Mouse (Mus musculus): ENCODE data around the gene 4930544G11Rik.

Gene 4930544G11Rik

GRCm38 (mm10) chr6:65952309-65952708 lies at the start of gene 4930544G11Rik:
TSS of gene 4930544G11Rik (plus strand) at chr6:65952609.
- DNase-seq (ENCODE audit: low read depth) = no peak

DNA sequence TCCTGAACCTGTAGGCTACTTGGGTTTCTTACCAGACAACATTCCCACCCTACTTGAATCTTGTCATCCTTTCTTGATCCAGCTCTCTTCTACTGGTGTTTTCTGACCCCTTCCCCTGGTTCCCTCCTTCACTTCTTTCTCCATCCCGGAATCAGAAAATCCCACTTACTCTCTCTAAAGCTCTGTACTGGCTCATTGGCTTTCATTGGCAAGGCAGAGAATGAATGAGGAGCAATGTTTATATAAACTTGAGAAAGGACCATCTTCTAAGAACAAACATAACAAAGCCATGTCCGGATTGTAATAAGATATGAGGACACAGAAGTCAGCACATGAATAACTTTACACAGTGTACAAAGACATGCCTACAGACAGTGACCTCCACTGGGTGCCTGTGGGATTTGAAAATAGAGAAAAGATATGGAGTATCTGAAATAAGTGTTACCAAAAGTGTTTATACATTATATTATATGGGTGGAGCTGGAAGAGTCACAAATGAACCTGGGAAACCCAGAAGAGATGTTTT lies 45.7 kb upstream of the 4930544G11Rik start:
- no peak for DNase-seq (ENCODE audit: low read depth)

DNA sequence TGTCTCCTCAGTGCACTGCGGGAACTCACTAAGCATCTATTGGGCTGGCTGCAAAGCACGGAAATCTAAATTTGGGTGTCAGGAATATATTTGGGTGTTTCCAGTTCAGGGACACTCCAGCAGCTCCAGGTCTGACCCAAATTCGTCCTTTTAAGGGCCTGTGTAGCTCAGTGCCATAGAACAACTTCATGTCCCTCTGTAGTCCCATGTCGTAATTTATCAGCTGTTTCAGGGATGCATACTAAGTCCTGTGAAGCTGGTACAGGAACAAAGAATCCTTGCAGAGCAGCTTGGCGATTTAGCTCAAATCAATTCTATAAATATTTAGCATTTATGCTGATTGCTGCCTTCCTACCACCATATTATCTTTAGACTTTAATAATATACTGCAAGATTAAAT lies 37.0 kb upstream of the 4930544G11Rik start:
- no peak for DNase-seq (ENCODE audit: low read depth)

DNA sequence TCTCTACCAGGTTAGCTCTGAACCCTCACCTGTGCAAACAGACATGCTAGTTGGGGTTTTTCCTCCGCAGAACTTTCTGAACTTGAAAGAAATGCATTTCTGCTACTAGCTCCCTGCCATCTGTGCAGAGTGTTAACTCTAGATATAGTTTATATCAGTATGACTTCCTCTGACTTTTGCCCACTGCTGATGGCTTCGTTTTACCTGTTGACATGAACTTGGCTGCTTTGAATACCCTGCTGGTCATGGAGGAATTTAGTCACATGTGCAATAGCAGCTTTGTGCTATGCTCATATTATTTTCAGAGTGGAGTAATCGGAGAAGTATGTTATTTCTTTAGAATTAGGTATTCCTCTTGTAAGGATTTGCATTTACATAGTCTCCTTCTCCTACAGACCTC lies 30.7 kb upstream of the 4930544G11Rik start:
- no peak for DNase-seq (ENCODE audit: low read depth)

DNA sequence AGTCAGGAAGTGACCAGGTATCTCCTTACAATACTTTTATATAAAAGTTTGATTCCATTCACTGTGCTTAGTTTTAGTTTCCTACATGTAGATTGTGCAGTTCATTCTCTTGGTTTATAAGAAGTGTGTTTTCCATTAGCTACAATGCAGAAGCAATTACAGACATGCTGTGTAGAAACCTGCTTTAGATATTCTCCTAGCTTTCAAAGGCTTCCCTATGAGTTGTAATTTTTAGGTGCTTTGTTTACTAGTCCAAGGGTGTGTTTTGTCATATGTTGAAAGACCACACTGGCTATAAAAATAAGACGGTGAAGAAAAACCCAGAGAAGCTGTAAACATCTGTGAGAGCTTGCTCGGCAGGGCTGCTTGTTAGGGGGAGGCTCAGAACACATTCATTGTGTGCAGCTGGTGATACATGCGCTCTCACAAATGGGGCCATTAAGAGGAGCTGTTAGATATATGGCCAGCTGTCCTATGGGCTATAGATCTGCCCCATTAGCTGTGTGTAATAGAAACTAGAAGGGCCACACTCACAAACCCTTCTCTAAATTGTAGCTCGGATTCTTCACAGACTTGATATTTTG lies 28.8 kb upstream of the 4930544G11Rik start:
- no peak for DNase-seq (ENCODE audit: low read depth)

DNA sequence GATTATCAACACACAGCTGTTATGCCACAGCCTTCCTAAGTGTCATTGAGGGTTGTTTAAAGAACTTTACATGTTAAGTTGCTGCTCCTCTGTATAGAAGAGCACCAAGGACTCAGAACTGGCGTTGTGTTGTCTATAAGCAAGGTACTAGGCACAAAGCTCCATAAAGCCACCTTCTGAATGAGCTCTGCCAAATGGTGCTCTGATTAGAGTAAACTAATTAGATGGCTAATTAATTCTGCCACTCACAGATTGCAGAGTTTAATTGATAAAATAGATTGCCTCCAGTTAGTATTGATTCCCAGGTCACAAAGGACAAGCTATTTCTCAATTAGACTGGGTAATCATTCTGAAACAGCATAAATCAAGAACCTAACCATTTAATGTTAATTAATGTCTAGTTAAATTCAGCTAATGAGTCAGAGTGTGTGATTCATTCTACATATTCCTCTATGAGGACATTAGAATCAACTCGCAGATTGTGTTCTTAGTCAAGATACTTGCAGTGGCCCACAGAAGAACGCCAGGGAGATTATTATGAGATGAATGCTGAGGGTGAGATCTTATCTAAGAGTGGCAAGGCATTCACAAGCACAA lies 26.6 kb upstream of the 4930544G11Rik start:
- DNase-seq (ENCODE audit: low read depth) = no peak

DNA sequence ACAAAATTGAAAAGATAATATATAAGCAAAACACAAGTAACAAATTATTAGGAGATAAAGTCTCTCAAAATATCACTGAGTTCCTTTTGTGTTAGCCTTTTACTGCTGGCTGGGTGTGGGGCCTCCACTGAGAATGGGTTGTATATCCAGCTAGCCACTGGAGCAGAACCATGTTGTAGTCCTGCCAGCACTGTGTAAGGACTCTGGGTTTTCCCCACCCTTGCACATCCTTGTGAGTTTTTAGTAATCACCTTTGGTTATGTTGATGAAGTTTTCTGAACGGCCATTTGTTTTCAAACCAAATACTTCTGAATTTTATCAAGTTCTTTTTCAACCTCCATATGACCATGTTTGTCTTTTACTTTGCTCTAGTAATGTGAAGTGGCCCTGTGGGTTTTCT lies 21.9 kb upstream of the 4930544G11Rik start:
- DNase-seq (ENCODE audit: low read depth) = no peak

GRCm38 (mm10) chr6:65932776-65933175 lies 19.6 kb upstream of the 4930544G11Rik start:
- DNase-seq (ENCODE audit: low read depth) = no peak

GRCm38 (mm10) chr6:65933177-65933576 lies 19.2 kb upstream of the 4930544G11Rik start:
- no peak for DNase-seq (ENCODE audit: low read depth)

GRCm38 (mm10) chr6:65935566-65936281 lies 16.7 kb upstream of the 4930544G11Rik start:
- DNase-seq (ENCODE audit: low read depth) = no peak

- DNase-seq (ENCODE audit: low read depth) = no peak
Observed at GRCm38 (mm10) chr6:65950492-65950891, 1.9 kb upstream of the 4930544G11Rik start.

DNA sequence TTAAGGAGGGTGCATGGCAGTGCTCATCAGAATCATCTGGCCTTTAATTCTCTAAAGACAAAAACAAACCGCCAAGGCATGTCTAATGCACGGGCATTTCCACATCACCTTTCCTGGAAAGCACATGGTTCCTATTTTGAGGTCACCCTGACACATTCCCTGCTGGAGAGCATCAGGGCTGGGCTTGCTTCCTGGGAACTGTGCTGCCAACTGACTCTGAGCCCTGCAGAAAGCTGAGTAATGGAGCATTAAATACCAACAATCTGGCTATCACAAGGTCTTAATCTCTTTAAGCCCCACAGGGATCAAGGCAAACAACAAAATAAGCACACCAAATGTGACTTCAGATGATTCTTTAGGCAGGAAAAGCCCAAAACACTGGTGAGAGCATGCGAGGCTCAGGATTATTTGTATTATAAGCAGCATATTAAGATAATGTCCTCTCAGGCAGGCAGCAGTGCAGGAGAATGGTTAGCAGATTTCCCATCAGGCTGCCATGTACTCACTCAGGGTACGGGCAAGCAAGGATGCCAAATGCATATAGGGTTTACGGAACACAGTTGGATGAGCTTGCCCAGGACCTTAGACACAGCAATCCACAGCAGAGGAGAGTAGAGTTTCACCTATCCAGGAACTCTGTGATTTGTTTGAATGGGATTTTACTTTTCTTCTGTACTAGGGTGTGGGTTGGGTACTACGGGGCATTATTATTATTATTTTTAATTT lies 17.1 kb downstream of the 4930544G11Rik start:
- no peak for DNase-seq (ENCODE audit: low read depth)

DNA sequence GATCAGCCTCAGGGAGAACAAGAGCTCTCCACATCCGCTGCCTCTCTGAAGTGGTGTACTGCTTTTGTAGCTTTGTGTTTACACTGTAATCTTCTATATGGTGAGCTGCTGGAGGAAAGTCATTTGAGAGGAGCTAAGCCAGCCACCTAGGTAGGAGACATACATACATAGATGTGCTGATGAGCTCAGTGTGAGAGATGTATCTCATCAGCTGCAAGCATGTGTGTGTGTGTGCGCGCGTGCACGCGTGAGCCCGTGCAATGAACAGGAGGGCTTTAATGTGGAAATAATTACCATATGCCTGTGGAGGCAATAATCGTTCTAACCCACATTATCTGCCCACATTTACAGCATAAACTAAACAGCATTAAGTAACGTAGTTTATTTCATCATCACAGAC lies 18.0 kb downstream of the 4930544G11Rik start:
- peak; percentile 29 for DNase-seq (ENCODE audit: low read depth)

- DNase-seq (ENCODE audit: low read depth) = no peak
Observed at GRCm38 (mm10) chr6:65992081-65992480, 39.7 kb downstream of the 4930544G11Rik start.

- DNase-seq (ENCODE audit: low read depth) = peak; percentile 53
Observed at GRCm38 (mm10) chr6:65998343-65998742, 45.9 kb downstream of the 4930544G11Rik start.
